Mouse (Mus musculus): ENCODE measurements around the gene Anxa2.
A peak's percentile ranks its signal among the peaks of the same experiment; 100 is the strongest.

Gene Anxa2

DNA sequence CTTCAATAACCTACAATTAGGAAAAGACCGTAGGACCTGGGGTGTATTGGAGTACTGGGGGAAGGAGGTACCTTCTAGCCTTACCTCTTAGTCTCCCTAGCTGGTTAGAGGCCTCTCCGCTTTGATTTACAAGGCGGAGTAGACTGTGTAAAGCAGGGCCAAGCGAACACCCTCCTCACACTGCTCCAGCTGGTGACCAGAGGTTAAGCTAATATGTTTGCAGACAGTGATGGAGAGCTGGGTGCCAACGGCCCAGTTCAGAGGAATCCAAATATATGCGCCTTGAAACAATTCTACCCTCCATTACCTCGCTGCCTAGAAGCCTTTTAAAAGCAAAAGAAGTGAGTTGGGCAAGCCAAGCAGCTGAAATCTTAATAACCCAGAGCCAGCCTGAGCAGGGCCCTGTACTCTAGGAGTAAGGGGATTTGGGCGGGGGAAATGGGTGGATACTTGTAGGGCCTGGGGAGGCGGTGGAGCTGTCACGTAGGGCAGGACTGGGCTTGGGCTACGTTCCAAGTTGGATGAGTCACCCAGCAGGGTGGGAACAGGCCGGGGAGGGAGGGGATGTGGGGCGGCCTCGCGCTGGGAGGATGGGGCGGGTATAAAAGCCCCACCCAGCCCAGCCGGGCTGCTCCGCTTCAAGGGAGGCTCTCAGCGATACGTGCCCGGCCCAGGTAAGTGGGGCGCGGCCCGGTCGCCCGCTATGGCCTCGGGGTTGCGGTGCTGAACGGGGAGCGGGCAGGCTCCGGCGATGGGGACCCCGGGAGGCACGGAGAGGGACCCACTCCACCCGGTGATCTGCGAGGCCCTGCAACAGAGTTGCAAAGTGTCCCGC lies at the start of gene Anxa2:
Gene Anxa2 (plus strand): TSS at position 555 of the 835 bp plus-strand sequence.
- peak; percentile 84 for DNase-seq

DNA sequence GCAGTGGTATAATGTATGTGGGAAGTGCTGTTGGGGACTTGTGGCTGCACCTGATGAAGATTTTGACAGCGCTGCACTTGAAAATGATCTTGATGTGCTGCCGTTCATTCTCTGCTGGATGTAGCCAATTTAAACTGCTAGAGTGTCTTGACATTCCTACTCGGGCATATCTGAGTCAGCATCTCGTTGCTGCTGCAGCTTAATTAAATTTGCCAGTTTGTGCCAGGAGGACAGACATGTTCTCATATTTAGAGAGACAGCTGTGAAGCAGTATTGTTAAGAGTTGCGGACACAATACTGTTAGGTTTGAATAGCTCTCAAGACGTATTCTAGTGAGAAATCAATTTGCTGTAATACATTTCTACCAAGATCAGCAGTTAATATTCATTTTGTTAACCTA lies 48.7 kb upstream of the Anxa2 start:
- no peak for DNase-seq

DNA sequence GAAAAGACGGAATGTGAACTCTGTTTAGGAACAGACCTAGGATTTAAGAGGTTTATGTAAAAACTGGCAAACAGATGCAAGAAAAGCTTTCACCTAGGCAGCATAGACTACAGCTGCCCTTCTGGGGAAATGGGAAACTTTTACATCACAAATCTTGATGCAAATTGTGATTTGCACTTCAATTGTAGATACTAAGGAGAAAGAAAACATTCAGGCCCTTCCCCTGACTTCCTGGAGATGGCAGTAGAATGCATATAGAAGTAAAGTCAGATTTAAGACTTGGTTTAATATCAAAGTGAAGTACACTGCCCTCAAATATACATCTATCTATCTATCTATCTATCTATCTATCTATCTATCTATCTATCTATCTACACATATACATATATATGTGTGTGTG lies 33.9 kb upstream of the Anxa2 start:
- no peak for DNase-seq

DNA sequence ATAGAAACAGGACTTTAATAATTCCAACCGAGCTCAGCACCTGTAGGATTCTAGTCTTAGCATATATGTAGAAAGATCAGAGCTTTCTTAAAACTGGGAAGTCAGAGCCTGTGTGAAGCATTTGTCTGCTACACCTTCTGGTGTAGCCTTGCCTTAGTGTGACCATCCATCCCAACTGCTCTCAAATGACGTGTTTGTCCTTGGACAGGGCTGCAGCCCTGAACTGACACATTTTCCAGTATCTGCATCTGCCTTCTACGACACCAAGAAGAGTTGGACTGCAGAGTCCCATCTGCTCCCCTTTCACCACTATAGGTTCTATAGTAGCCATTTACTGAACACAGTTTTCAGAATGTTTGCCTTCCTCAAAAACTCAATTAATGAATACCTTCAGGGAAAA lies 22.9 kb upstream of the Anxa2 start:
- no peak for DNase-seq

DNA sequence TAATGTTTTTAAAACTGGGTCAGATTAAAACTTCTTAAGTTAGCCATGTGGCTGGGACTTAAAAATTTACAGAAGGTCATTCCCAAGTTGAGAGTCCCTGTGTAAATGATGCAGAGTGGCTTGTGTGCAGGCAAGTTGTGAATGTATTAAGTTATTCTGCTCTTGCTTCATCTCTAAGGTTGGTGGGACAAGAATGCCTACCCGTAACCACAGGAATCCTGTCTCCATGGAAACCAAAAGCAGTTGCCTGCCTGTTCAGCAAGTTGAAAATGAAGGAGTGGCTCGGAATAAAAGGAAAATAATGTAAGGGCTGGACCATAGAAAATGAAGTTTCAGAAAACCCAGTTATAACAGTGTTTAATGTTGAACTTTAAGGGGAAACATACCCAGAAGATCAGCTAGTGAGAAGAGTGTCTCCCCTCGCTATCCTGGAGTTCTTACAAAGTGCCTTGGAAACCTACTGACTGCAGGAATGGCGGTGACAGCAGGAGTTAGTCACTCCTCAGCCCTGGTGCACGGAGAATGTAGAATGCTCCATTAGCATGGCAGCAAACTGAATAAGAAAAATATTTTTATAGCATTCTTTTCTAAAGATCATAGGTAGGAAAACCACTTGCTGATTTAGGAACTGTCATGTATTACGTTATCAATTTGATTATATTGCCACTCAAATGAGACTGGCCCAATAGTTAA lies 21.4 kb upstream of the Anxa2 start:
- DNase-seq = no peak

DNA sequence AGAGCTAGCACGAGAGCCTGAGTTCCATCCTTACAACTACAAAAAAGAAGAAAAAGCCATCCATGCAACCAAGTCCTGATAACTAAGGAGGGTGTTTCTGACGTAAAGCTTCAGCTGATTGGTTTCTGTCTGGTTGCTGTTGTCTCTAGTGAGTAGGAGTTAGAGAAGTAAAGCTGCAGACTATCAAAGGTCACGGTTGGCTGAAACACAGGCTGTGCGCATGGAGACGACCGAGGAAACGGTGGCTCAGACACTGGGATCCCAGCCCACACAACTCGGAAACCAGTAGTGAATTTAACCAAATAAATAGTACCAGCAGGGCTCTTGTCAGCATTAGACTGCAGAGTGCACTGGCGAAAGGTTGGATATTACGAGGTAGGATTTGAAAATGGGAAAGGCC lies 18.2 kb upstream of the Anxa2 start:
- DNase-seq = no peak

DNA sequence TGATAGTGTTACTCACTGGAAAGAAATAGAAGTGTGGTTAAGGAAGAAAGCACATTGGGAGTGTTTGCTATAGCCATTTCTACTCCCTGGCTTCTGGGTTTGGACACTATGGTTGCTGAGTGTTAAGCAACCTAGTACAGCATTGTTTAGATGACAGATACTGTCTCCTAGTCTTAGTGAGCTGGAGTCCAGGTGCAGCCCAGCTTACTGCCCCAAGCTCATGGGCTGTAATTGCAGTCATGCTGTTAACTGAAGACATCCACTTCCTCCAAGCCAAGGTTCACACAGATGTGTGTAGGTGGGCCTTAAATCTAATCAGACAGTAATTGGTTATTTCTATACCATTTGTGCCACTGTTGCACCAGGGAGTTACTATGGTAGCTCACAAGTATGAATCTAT lies 17.8 kb upstream of the Anxa2 start:
- no peak for DNase-seq

DNA sequence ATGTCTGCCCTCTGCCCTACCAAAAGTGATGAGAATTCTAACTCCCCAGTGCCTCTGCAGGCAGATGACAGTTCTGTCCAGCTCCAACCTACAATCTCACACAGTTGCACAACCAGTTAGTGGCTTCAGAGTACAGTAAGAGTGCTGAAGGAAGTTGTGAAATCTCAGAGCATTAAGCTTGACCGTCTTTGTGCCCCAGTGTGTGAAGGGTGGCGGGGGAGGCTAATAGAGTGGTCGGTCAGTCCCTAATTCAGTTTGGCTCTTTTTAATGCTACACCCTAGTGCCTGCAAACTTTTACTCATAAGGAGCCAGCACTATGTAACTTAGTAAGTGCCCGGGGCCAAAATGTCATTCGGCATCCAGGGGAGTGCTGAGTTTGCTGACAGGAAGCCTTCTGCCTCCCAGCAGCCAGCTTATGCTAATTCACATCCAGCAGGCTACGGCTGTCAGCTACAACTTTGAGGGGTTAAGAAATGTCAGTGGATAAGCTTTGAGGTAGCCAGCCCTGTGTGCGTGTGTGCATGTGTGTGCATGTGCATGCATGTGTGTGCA lies 13.5 kb upstream of the Anxa2 start:
- DNase-seq = no peak

DNA sequence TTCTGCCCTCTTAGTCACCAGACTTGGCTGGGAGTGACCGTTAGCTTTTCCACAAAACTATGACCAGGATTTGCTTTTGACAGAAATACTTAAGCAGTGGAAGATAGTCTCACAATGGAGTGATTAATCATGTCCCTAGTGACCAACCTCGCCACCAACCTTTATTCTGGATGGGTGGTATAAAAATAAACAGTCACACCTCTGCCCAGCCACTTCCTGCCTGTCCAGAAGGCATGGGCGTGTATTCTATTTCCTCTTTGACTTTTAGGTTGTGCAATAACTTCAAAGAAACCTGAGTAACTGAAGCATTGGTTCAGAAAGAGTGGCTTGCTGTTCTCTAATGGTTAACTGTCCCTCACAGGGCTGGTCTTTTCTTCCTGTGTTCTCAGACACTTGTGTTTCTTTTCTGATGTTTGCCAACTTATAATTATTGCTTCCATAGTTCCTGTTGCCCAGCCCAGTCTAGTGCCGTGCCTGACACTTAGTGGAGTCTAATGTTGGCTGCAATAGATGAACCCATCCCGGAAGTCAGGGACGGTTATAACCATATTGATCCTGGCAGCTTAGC lies 10.9 kb upstream of the Anxa2 start:
- no peak for DNase-seq

DNA sequence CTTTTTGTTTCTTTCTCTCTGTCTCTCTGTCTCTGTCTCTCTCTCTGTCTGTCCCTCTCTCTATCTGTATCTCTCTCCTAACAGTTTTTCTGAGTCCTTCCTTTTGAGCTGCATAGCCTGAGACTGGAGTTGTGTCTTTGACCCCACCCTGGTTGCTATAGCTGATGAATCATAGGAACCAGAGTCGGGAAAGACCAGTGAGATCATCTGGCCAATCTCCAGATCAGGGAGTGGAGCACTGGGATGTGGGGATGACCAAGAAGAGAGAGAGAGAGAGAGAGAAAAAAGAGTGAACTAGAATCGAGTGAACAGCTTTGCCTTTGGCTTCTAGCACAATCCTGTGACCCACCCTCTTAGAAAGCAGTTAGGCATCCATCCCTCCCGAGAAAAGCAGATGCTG lies 10.2 kb upstream of the Anxa2 start:
- DNase-seq = no peak

DNA sequence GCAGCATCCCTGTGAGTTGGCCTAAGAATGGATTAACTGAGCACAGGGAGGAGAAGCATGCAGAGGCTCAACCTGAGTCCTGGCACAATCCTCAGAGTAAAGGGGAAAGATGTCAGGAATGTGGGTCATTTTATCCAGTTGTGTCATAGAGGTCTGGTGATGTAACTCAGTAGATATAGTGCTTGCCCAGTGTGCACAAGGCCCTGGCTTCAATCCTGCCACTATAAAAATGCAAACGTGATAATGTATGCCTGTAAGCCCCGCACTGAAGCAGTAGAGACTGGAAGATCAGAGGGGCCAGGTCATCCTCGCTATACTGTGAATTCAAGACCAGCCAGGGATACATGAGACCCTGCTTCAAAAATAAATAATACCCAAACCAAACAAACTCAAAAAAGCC lies 4.6 kb upstream of the Anxa2 start:
- no peak for DNase-seq

DNA sequence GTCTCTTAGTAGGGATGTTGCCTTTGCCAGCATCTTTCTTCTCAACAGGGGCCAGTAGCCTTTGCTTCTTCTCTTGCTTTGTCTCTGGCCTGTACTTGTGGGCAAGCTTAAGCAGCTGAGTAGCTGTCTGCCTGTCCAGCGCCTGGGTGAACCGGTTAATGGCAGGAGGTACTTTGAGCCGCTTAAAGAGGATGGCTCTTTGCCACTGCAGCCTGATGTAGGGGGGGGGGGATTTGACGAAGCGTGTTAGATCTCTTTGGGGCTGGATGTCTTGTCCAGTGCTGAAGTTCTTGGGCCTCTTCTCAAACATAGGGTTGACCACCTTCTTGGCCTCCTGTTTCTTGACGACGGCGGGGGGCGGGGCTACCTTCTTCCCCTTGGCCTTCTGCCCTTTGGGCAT lies 2.8 kb upstream of the Anxa2 start:
- no peak for DNase-seq

DNA sequence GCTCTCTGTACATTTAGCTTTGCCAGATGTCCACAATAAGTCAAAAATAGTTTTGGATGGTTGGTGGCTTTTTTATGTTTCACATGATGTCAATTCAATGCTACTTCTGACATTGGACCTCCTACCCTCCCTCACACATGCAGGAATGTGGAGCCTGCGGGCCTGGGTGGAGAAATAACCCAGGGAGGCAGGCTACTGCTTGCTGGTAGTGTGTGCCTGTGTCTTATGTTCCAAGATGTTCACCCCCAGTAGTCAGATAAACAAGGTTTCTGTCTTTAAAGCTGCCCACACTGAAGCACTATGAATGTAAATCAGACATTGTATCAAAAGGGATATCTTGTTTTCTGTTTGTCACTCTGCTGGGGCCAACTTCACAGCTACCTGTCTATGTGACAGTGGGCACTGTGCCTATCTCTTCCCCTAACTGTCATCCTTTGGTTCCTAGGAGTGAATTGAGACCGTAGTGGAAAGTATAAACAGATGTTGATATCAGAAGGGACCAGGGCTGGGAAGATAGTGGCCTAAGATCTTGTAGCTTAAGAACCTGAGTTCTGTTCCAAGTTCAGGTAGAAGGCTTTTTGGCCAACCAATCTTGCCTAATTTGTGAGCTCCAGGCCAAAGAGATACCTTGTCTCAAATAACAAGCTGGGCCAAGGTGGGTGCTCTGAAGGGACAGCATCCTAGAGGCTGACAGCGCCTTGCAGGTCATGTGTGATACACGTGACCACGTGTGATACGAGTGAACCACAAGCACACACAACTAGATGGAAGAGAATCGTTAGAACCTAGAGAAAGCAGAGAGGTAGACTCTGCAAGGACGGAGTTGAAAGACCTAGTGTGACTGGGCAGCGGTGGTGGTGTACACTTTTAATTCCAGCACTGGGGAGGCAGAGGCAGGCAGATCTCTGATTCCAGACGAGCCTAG lies 1.3 kb upstream of the Anxa2 start:
- DNase-seq = no peak

DNA sequence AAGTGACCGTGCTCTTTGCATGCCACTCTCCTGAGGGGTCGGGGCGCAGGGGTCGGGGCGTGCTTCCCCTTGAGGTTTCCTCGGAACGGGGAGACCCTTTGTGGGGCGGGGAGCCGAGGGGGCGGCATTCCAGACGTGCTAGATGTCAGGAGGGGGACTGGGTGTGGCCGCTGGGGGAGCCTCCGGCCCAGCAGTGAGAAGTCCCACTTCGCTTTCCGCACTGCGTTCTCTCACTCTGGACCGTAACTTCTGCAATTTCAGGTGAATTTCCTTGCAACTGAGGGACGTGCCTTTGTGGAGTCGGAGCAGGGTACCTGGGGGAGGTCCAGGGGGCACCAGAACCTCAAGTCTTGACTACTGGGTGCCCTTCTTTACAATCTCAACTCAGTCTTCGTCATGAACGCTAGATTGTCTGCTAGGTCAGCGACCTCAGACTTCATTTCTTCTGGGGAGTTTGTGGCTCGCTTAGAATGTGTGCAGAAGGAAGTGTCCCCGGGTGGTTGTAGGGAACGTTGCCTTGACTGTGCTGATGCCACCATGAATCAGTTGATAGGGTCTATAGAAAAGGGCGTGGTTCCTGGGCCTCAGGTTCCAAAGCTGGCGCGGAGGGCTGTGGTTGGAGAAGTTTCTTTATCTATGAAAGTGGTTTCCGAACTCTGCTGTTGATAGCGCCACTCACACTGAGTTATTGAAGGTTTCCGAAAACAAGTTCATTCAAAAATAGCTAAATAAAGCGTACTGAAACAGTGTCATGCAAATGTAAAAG lies 664 bp downstream of the Anxa2 start:
- peak; percentile 43 for DNase-seq

DNA sequence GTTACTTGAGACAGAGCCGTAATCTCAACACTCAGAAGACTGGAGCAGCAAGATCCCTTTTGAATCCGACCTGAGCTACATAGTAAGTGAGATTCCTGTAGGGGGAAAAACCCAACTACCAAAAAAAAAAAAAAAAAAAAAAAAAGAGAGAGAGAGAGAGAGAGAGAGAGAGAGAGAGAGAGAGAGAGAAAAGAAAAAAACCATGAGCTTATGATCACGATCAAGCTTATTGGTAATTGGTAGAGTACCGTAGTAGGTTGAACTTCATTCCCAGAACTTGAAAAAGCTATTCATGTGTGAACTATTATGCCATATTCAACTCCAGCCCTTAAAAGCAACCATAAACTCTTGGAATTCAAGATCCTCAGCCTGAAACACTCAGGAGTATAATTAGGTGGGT lies 1.3 kb downstream of the Anxa2 start:
- no peak for DNase-seq

DNA sequence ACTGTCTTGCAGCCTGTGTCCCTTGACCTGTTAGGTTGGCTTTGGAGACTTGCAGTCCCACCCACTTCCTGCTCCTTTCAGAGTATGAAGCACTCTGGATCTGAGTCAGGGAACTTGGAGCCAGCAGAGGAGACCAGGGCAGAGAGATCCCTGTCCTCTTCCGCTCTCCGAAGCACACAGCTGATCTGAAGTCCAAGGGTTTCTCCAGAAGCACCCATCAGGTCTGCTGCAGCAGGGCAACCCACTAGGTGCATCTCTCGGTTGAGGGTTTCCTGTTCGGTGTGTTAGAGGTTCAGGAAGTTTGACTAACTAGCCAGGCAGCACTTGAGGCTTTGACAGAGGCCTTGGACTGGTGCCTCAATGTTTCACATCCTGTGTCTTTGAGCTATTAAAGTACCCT lies 2.0 kb downstream of the Anxa2 start:
- no peak for DNase-seq

DNA sequence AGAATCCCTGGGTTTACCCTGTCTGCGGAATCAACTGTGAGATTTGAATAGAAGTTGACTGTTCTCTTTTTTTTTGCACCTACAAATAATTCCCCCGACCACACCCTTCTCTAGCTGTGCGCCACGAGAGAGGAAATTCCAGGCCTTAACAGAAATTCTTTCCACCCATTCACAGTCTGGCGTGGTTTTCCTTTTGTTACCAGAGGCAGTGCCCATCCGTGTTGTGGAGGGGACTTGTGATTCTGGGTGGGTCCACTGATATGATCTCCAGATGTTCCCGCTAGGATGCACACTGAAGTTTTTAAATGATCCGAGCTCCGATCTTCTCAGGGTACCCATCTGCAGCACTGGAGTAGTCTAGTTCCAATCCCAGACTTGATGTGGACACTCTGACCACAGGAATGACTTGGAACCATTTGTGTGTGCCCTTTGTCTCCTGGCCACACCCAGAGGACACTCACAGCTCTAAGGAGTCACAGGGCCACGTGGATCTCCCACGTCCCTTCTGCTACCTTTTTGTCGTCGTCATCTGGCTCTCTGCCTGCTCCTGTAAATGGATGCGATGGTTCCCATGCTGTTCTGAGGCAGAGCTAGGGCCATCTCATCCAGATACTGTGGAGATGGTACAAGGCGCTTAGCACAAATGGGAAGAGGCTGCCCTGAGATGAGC lies 3.1 kb downstream of the Anxa2 start:
- no peak for DNase-seq

DNA sequence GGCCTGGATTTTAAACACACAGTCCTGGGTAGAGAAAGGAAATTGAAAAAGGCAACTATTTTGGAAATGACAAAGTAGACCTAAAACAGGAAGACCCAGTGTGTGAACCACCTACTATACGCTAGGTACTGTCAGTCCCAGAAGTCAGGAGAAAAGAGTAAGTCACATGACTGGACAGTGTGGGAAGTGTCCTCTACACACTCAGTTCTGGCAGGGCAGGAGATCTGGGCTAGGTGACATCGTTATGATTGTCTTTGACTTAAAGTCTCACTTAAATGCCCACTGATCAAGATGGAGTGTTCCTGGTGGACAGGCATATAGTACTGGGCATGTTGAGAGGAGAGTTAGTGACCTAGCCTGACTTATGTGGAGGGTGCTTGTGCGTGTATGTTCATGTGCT lies 3.7 kb downstream of the Anxa2 start:
- DNase-seq = no peak

DNA sequence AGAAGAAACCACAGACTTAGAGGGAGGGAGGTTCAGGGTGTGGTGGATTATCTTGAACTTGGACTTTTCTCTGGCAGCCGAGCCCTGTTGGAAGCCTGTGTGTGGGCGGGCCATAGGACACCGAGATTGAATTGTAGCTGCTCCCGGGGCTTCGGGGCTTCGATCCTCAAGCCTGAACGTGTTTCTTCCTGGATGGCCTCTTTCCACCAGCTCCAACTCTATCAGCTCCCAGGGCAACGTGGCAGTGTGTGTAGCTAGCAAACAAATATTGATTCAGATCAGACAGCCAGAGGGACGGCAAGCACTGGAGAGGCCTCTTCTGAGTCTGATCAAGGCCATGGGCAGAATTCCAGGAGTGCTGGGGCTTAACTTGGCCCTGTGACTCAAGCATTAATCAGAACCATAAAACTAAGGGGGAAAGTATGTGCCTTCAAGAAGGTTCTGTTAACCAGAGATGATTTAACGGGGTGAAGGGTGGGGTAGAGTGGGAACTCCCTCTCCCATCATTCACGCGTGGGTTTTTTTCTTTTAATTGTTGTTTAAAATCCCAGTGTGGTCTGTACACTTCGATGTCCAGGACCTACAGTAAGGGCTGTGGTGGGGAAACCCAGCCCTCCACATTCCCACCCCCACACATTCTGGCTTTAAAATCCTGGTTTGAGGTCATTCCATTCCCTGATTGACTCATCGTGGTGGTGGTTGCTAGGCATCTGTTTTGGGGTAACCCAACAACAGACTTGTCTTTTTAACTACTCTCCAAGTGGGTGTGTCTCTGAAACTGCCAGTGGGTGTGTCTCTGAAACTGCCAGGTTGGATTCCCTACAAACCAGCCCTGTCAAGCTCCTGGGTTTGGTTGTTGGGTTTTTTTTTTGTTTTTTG lies 4.6 kb downstream of the Anxa2 start:
- DNase-seq = peak; percentile 37

DNA sequence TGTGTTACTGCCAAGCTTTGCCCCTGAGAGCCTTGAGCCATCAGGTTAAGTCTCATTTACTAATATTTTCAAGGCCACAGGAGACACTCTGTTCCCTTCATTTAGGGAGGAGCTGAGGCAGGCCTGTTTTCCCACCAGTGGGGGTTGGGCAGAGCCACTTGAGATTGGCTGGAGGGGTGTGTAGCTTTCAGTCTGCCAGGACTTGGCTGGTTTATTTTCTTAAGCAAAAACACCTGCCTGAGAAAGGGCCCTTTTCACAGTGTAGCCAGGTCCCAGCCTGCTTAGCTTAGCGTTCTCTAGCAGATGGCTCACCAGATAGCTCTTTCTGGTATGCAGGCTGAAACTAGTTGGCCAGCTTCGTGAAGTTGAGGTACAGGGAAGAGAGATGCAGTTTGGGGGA lies 5.6 kb downstream of the Anxa2 start:
- DNase-seq = no peak

Measured in liver (tissue).